24 mouse cellular contexts compared by ENCODE assay signal in genomic region chr4:129507434-129508236, GRCm38 (mm10). TPM values are rescaled to one million over a fixed set of nuclear protein-coding genes. Genes with fewer than 3 reads are reported as not detected.
DNase-seq lines count a peak whose midpoint lies in the region; ATAC-seq and TF ChIP-seq lines count a peak whose summit lies in the region.
"Had no signal": no experiment of that assay in that cellular context is flagged by ENCODE, and none has a peak within 500 bp of the region (broad histone marks: within the 10 kb centered on the region; RNA-seq: fewer than 3 reads in every experiment).

No protein-coding gene starts in this region.

- no peak for TF ChIP-seq POLR2A in testis, adult 2 months (IDR thresholded peaks at IDR 0.05; ENCODE audit: control insufficient read depth, low read depth, low read length)

- H3K27me3 ChIP-seq in heart, embryonic 13.5 days (replicated peaks): no peaks in the 10 kb centered on the region
- no peaks in the 10 kb centered on the region for H3K27me3 ChIP-seq in testis, adult 2 months (ENCODE audit: control insufficient read depth, insufficient read depth, low read length)
- H3K27me3 ChIP-seq in megakaryocyte, embryonic 14.5 days (replicated peaks): peaks cover 58% of the 10 kb centered on the region

- no peak for ATAC-seq in heart, embryonic 13.5 days (ENCODE audit: extremely low read depth, insufficient number of reproducible peaks, low FRiP score, low TSS enrichment)
- ATAC-seq: forebrain, embryonic 14.5 days had no signal

- H3K4me2 ChIP-seq in heart, embryonic 13.5 days: peak overlapping the region; percentile 9; the same call in 1 of the 2 replicates

- peak overlapping the region; percentile 36; the same call in 1 of the 2 replicates for H3K27ac ChIP-seq in heart, embryonic 13.5 days (replicated peaks)
- peak overlapping the region; percentile 76; the same call in 1 of the 2 replicates for H3K27ac ChIP-seq in testis, adult 2 months (ENCODE audit: control insufficient read depth, insufficient read depth, low read depth, low read length)
- H3K27ac ChIP-seq: midbrain, embryonic 10.5 days had no signal

- no peak for DNase-seq in heart, adult 8-10 months (ENCODE audit: low spot score)
- DNase-seq in testis, postnatal 10 days (ENCODE audit: low spot score): no peak
- DNase-seq in layer of hippocampus, adult 18-20 months (ENCODE audit: low spot score in 2 of 2): no peak
- no peak for DNase-seq in urinary bladder, postnatal 10 days (ENCODE audit: low spot score)
- no peak for DNase-seq in MN1 (ENCODE audit: low spot score)
- DNase-seq: adrenal gland, postnatal 25 days; cerebellum, adult 9-11 months; embryo, embryonic 11 days; heart, postnatal 14 days; kidney, adult 9 months; layer of hippocampus, postnatal 36 days; thymus, adult 2 months had no signal

- no peak for TF ChIP-seq CTCF in testis, adult 2 months (IDR thresholded peaks at IDR 0.05; ENCODE audit: control insufficient read depth, insufficient read depth, insufficient replicate concordance, low read depth, low read length)

- H3K4me1 ChIP-seq in heart, embryonic 13.5 days: peaks cover 59% of the 10 kb centered on the region
- peaks cover 16% of the 10 kb centered on the region for H3K4me1 ChIP-seq in testis, adult 2 months (ENCODE audit: control insufficient read depth, insufficient read depth, low read length)
- peaks cover 35% of the 10 kb centered on the region for H3K4me1 ChIP-seq in megakaryocyte, embryonic 14.5 days

- peak overlapping the region; percentile 28; the same call in 1 of the 2 replicates for H3K9ac ChIP-seq in heart, embryonic 13.5 days

- H3K36me3 ChIP-seq in heart, embryonic 13.5 days: no peaks in the 10 kb centered on the region
- no peaks in the 10 kb centered on the region for H3K36me3 ChIP-seq in testis, adult 2 months (ENCODE audit: control insufficient read depth, insufficient read depth, low read length)
- H3K36me3 ChIP-seq in megakaryocyte, embryonic 14.5 days (replicated peaks; ENCODE audit: low read length): no peaks in the 10 kb centered on the region
- H3K36me3 ChIP-seq: G1E; midbrain, embryonic 10.5 days had no signal

- H3K4me3 ChIP-seq in heart, embryonic 13.5 days: no peak overlapping the region
- H3K4me3 ChIP-seq in testis, adult 2 months (ENCODE audit: control insufficient read depth, low read depth, low read length): no peak overlapping the region
- peak overlapping the region; percentile 74 for H3K4me3 ChIP-seq in megakaryocyte, embryonic 14.5 days (replicated peaks)
- H3K4me3 ChIP-seq: midbrain, embryonic 10.5 days; myocyte had no signal

- H3K9me3 ChIP-seq in heart, embryonic 13.5 days: no peaks in the 10 kb centered on the region
- no peaks in the 10 kb centered on the region for H3K9me3 ChIP-seq in megakaryocyte, embryonic 14.5 days
- H3K9me3 ChIP-seq: G1E; midbrain, embryonic 10.5 days had no signal

- 52% methylated on average over 10 of the region's 10 CpGs for WGBS in heart, embryonic 13.5 days

RNA-seq across cellular contexts. Expression of gene Marcksl1, which starts 5.7 kb away (rescaled TPM):
- 383 and 399 TPM in 2 replicates for polyA plus RNA-seq in heart, embryonic 13.5 days (2015; fragmentation: Nextera tagmentation; extraction: Ambion mirVana)
- 1 to 10 TPM; 2.3 to 3.3 (median 3.2) TPM for total RNA-seq in heart, adult 8-10 months (2022)
- polyA plus RNA-seq in testis, adult 2 months (2012; rRNA removed): 55.6 and 69.9 TPM in 2 replicates
- polyA plus RNA-seq in megakaryocyte, embryonic 14.5 days (2012; ENCODE audit: insufficient read depth, low replicate concordance): 5.0 and 61.7 TPM in 2 replicates
- total RNA-seq in layer of hippocampus, adult 18-20 months (2021): 10 to 100 TPM; 72.5 to 76.6 TPM

RNA-seq across cellular contexts. Expression of gene Fam229a, which starts 16.6 kb away (rescaled TPM):
- not detected in 2 replicates for polyA plus RNA-seq in heart, embryonic 13.5 days (2015; fragmentation: Nextera tagmentation; extraction: Ambion mirVana)
- not detected for total RNA-seq in heart, adult 8-10 months (2022)
- polyA plus RNA-seq in testis, adult 2 months (2012; rRNA removed): 945 and 1,232 TPM in 2 replicates
- polyA plus RNA-seq in megakaryocyte, embryonic 14.5 days (2012; ENCODE audit: insufficient read depth, low replicate concordance): 2.1 TPM in 1 of 2 replicates, not detected in the other
- total RNA-seq in layer of hippocampus, adult 18-20 months (2021): not detected
- total RNA-seq: adrenal gland, postnatal 25 days; G1E; gastrocnemius, adult 18-20 months; heart, postnatal 14 days; layer of hippocampus, postnatal 36 days; left cerebral cortex, postnatal 36 days; liver, adult 2 months had no signal
- polyA plus RNA-seq: forebrain, embryonic 14.5 days; G1E; lung, embryonic 16.5 days; midbrain, embryonic 10.5 days had no signal

RNA-seq across cellular contexts. Expression of gene Tssk3, which starts 16.8 kb away (rescaled TPM):
- not detected in 2 replicates for polyA plus RNA-seq in heart, embryonic 13.5 days (2015; fragmentation: Nextera tagmentation; extraction: Ambion mirVana)
- not detected for total RNA-seq in heart, adult 8-10 months (2022)
- 252 and 267 TPM in 2 replicates for polyA plus RNA-seq in testis, adult 2 months (2012; rRNA removed)
- polyA plus RNA-seq in megakaryocyte, embryonic 14.5 days (2012; ENCODE audit: insufficient read depth, low replicate concordance): not detected in 2 replicates
- not detected for total RNA-seq in layer of hippocampus, adult 18-20 months (2021)
- total RNA-seq: adrenal gland, postnatal 25 days; gastrocnemius, adult 18-20 months; heart, postnatal 14 days; layer of hippocampus, postnatal 36 days; liver, adult 2 months had no signal
- polyA plus RNA-seq: forebrain, embryonic 14.5 days; G1E; large intestine, adult 2 months; liver, adult 2 months; lung, embryonic 16.5 days; midbrain, embryonic 10.5 days; myocyte; thymus, adult 2 months had no signal

RNA-seq across cellular contexts. Expression of gene Hdac1, which starts 34.9 kb away (rescaled TPM):
- polyA plus RNA-seq in heart, embryonic 13.5 days (2015; fragmentation: Nextera tagmentation; extraction: Ambion mirVana): 127 and 141 TPM in 2 replicates
- total RNA-seq in heart, adult 8-10 months (2022): 10 to 100 TPM; 11.4 to 15.0 (median 12.8) TPM
- 123 and 132 TPM in 2 replicates for polyA plus RNA-seq in testis, adult 2 months (2012; rRNA removed)
- 6.0 and 38.0 TPM in 2 replicates for polyA plus RNA-seq in megakaryocyte, embryonic 14.5 days (2012; ENCODE audit: insufficient read depth, low replicate concordance)
- 10 to 100 TPM; 36.9 to 43.0 TPM for total RNA-seq in layer of hippocampus, adult 18-20 months (2021)

RNA-seq across cellular contexts. Expression of gene Bsdc1, which starts 46.3 kb away (rescaled TPM):
- polyA plus RNA-seq in heart, embryonic 13.5 days (2015; fragmentation: Nextera tagmentation; extraction: Ambion mirVana): 25.4 and 26.9 TPM in 2 replicates
- 10 to 100 TPM; 50.3 to 54.6 (median 53.3) TPM for total RNA-seq in heart, adult 8-10 months (2022)
- polyA plus RNA-seq in testis, adult 2 months (2012; rRNA removed): 35.5 and 38.2 TPM in 2 replicates
- polyA plus RNA-seq in megakaryocyte, embryonic 14.5 days (2012; ENCODE audit: insufficient read depth, low replicate concordance): 19.2 and 43.3 TPM in 2 replicates
- total RNA-seq in layer of hippocampus, adult 18-20 months (2021): 10 to 100 TPM; 63.0 to 63.5 TPM

Comparison
In these comparisons a context has a peak if more than half of its experiments do, and no peak if none do; other contexts are left out.
1. RNA of gene Fam229a, which starts 16.6 kb away (polyA plus RNA-seq): 945 to 1,232 TPM in testis, adult 2 months; 2.1 TPM in megakaryocyte, embryonic 14.5 days and not detected in heart, embryonic 13.5 days; every median in the first group is over 100 times any median in the second.
2. RNA of gene Tssk3, which starts 16.8 kb away (polyA plus RNA-seq): 252 to 267 TPM in testis, adult 2 months; not detected in heart, embryonic 13.5 days and not detected in megakaryocyte, embryonic 14.5 days; every median in the first group is over 100 times any median in the second.